In genomic region chr5:53543399-53543798, GRCm38 (mm10) we compare ENCODE assay signal across 16 mouse cellular contexts.
DNase-seq lines count a peak whose midpoint lies in the region; ATAC-seq and TF ChIP-seq lines count a peak whose summit lies in the region.
"Had no signal": no experiment of that assay in that cellular context is flagged by ENCODE, and none has a peak within 500 bp of the region (broad histone marks: within the 10 kb centered on the region; RNA-seq: fewer than 3 reads in every experiment).

No protein-coding gene starts in this region.

- no peak overlapping the region for H3K4me3 ChIP-seq in heart, adult 2 months
- H3K4me3 ChIP-seq in left cerebral cortex, adult 2 months = no peak overlapping the region
- no peak overlapping the region for H3K4me3 ChIP-seq in hindbrain, postnatal 0 days (ENCODE audit: low read length)
- H3K4me3 ChIP-seq: hindbrain, embryonic 10.5 days; liver, embryonic 12.5 days had no signal

- H3K4me2 ChIP-seq in hindbrain, postnatal 0 days (ENCODE audit: low read depth, low read length) = no peak overlapping the region
- H3K4me2 ChIP-seq: liver, embryonic 12.5 days had no signal

- in situ Hi-C loops in Patski (cut with MboI; ENCODE audit: low pct_unique_long_range_greater_than_20kb) = no loop called here

- H3K36me3 ChIP-seq in heart, adult 2 months (ENCODE audit: control insufficient read depth, insufficient read depth, low read length) = no peaks in the 10 kb centered on the region
- H3K36me3 ChIP-seq in hindbrain, postnatal 0 days (ENCODE audit: insufficient read depth, low read length) = no peaks in the 10 kb centered on the region
- H3K36me3 ChIP-seq: hindbrain, embryonic 10.5 days; liver, embryonic 12.5 days had no signal

- H3K27me3 ChIP-seq in heart, adult 2 months (ENCODE audit: control insufficient read depth, insufficient read depth, low read length) = no peaks in the 10 kb centered on the region
- H3K27me3 ChIP-seq in Patski = no peaks in the 10 kb centered on the region
- H3K27me3 ChIP-seq in hindbrain, postnatal 0 days (ENCODE audit: insufficient read depth, low read length) = no peaks in the 10 kb centered on the region
- H3K27me3 ChIP-seq: liver, embryonic 12.5 days had no signal

- WGBS in heart, adult 2 months = 29% methylated on average over 4 of the region's 4 CpGs
- WGBS in hindbrain, postnatal 0 days = 90% methylated on average over 4 of the region's 4 CpGs

- POLR2A ChIA-PET in Patski (lab: Charles Lee) = interaction anchor here (0.6 to 0.8 kb wide), 2 partner anchors 45 to 123 kb away, joined by 5 to 6 read pairs; no protein-coding TSS in a partner anchor

- DNase-seq in heart, adult 2 months = peak in 1 of 2 experiments; percentile 16
- DNase-seq in heart, postnatal 36 days = no peak
- peak; percentile 16 for DNase-seq in CD4-positive, CD25-positive, alpha-beta regulatory T cell, adult 2 months (ENCODE audit: low read depth, low spot score)
- DNase-seq in Patski (ENCODE audit: low read depth, low spot score) = no peak
- no peak for DNase-seq in left cerebral cortex, adult 2 months (ENCODE audit: extremely low spot score in 1 of 2, low spot score in 2 of 2)
- DNase-seq in left cerebral cortex, adult 18-20 months (ENCODE audit: low spot score in 2 of 2) = no peak
- no peak for DNase-seq in hindbrain, postnatal 0 days (ENCODE audit: low spot score)
- DNase-seq: cerebellum, postnatal 10 days; layer of hippocampus, postnatal 36 days; right cerebral cortex, adult 18-20 months; spleen, adult 18-20 months had no signal

- peak; percentile 33 for ATAC-seq in Patski
- ATAC-seq in inflammation-experienced regulatory T-cells, adult 6 months = peak; percentile 44
- no peak for ATAC-seq in hindbrain, postnatal 0 days
- ATAC-seq: forebrain, embryonic 14.5 days; liver, embryonic 12.5 days; midbrain, embryonic 16.5 days had no signal

- H3K79me2 ChIP-seq in heart, adult 2 months (replicated peaks; ENCODE audit: control insufficient read depth, insufficient read depth, low read length) = no peaks in the 10 kb centered on the region

- no peak overlapping the region for H3K9ac ChIP-seq in heart, adult 2 months (ENCODE audit: low read depth, low read length)
- H3K9ac ChIP-seq in hindbrain, postnatal 0 days (replicated peaks; ENCODE audit: low read length) = no peak overlapping the region
- H3K9ac ChIP-seq: liver, embryonic 12.5 days had no signal

- CTCF ChIA-PET in Patski (lab: Charles Lee) = interaction anchor here (1.7 to 3.5 kb wide), 2 partner anchors 10 to 20 kb away, joined by 6 to 22 read pairs; no protein-coding TSS in a partner anchor

- no peak for TF ChIP-seq POLR2A in heart, adult 2 months (IDR thresholded peaks at IDR 0.05; ENCODE audit: insufficient read depth, low read depth, low read length)

- H3K4me1 ChIP-seq in heart, adult 2 months (ENCODE audit: control insufficient read depth, insufficient read depth, low read length) = peaks cover 1% of the 10 kb centered on the region
- no peaks in the 10 kb centered on the region for H3K4me1 ChIP-seq in hindbrain, postnatal 0 days (ENCODE audit: insufficient read depth, low read length)
- H3K4me1 ChIP-seq: liver, embryonic 12.5 days had no signal

- TF ChIP-seq CTCF in heart, adult 2 months (IDR thresholded peaks at IDR 0.05) = no peak
- TF ChIP-seq CTCF in Patski (IDR thresholded peaks at IDR 0.05) = no peak
- TF ChIP-seq CTCF in left cerebral cortex, adult 2 months (IDR thresholded peaks at IDR 0.05) = no peak
- TF ChIP-seq CTCF in hindbrain, postnatal 0 days (IDR thresholded peaks at IDR 0.05; ENCODE audit: low read depth) = no peak

- intact Hi-C loops in heart, adult 2 months (cut with DNase I) = no loop called here
- intact Hi-C loops in heart, postnatal 36 days (cut with DNase I) = no loop called here
- intact Hi-C loops in left cerebral cortex, adult 2 months (cut with DNase I) = no loop called here

- peak overlapping the region; percentile 50 for H3K27ac ChIP-seq in heart, adult 2 months
- no peak overlapping the region for H3K27ac ChIP-seq in left cerebral cortex, adult 2 months
- no peak overlapping the region for H3K27ac ChIP-seq in hindbrain, postnatal 0 days
- H3K27ac ChIP-seq: hindbrain, embryonic 10.5 days; liver, embryonic 12.5 days had no signal

- H3K9me3 ChIP-seq in hindbrain, postnatal 0 days (ENCODE audit: low read length) = no peaks in the 10 kb centered on the region
- H3K9me3 ChIP-seq: hindbrain, embryonic 10.5 days; liver, embryonic 12.5 days had no signal

- no peak for TF ChIP-seq EP300 in heart, adult 2 months (IDR thresholded peaks at IDR 0.05; ENCODE audit: insufficient read depth, low read depth, low read length)
